9 mouse cellular contexts compared by ENCODE assay signal in the genomic region with DNA sequence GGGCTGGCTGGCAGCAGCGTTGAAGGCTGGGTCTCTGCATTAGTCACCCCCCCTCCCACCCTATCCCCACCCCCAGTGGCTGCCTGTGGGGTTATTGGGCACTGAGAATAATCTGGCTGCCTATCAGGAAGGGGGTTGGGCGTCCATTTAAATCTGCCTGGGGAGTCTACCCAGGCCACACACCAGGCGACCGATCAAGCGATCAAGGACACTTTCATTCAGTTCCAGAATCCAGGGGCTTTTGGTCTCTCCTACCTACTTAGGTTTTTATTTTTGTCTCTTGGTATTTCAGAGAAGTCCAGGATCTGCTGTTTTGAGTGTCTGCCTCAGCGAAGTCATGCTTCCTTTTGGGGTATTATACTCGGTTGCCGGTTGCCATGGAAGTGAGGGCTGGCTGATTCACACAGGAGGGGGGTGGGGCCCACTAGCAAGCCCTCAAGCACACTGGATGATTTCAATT. TPM values are rescaled to one million over a fixed set of nuclear protein-coding genes. Genes with fewer than 3 reads are reported as not detected.
DNase-seq lines count a peak whose midpoint lies in the region; ATAC-seq and TF ChIP-seq lines count a peak whose summit lies in the region.
"Had no signal": no experiment of that assay in that cellular context is flagged by ENCODE, and none has a peak within 500 bp of the region (broad histone marks: within the 10 kb centered on the region; RNA-seq: fewer than 3 reads in every experiment).

No protein-coding gene starts in this region.

- H3K4me1 ChIP-seq in embryonic facial prominence, embryonic 13.5 days = peaks cover 20% of the 10 kb centered on the region
- peaks cover 15% of the 10 kb centered on the region for H3K4me1 ChIP-seq in hindbrain, postnatal 0 days (ENCODE audit: insufficient read depth, low read length)

- in situ Hi-C loops in Patski (cut with MboI; ENCODE audit: low pct_unique_long_range_greater_than_20kb) = no loop called here

- ATAC-seq in Patski = peak; percentile 48
- ATAC-seq in embryonic facial prominence, embryonic 13.5 days (ENCODE audit: insufficient number of reproducible peaks, insufficient read depth, low FRiP score, low TSS enrichment, low read depth) = no peak; the same call in 1 of the 2 replicates
- peak; percentile 92 for ATAC-seq in hindbrain, postnatal 0 days

- no peaks in the 10 kb centered on the region for H3K36me3 ChIP-seq in embryonic facial prominence, embryonic 13.5 days
- H3K36me3 ChIP-seq in hindbrain, postnatal 0 days (ENCODE audit: insufficient read depth, low read length) = no peaks in the 10 kb centered on the region
- no peaks in the 10 kb centered on the region for H3K36me3 ChIP-seq in splenic B cell, adult 2 months (ENCODE audit: control insufficient read depth, insufficient read depth, low read length, poor library complexity, severe bottlenecking)

- TF ChIP-seq CTCF in Patski (IDR thresholded peaks at IDR 0.05) = no peak
- TF ChIP-seq CTCF in hindbrain, postnatal 0 days (IDR thresholded peaks at IDR 0.05; ENCODE audit: low read depth) = no peak

- H3K4me3 ChIP-seq in embryonic facial prominence, embryonic 13.5 days = peak overlapping the region; percentile 12; the same call in 1 of the 2 replicates
- no peak overlapping the region for H3K4me3 ChIP-seq in hindbrain, postnatal 0 days (ENCODE audit: low read length)

- peak; percentile 6 for DNase-seq in cerebellum, adult 11 months
- no peak for DNase-seq in cerebellum, adult 11-12 months
- DNase-seq in Patski (ENCODE audit: low read depth, low spot score) = peak; percentile 53
- peak; percentile 78 for DNase-seq in hindbrain, postnatal 0 days (ENCODE audit: low spot score)
- peak; percentile 33 for DNase-seq in lung, postnatal 36 days
- DNase-seq in splenic B cell, adult 2 months (ENCODE audit: low read depth, low spot score) = peak; percentile 64
- DNase-seq in heart, adult 9 months (ENCODE audit: low spot score in 2 of 2) = no peak

- H3K27ac ChIP-seq in embryonic facial prominence, embryonic 13.5 days = peak overlapping the region; percentile 40
- H3K27ac ChIP-seq in hindbrain, postnatal 0 days = no peak overlapping the region

- no peaks in the 10 kb centered on the region for H3K9me3 ChIP-seq in embryonic facial prominence, embryonic 13.5 days
- no peaks in the 10 kb centered on the region for H3K9me3 ChIP-seq in hindbrain, postnatal 0 days (ENCODE audit: low read length)

- CTCF ChIA-PET in Patski (lab: Charles Lee) = no interaction called here

- POLR2A ChIA-PET in Patski (lab: Charles Lee) = no interaction called here

- no peak overlapping the region for H3K9ac ChIP-seq in embryonic facial prominence, embryonic 13.5 days
- H3K9ac ChIP-seq in hindbrain, postnatal 0 days (replicated peaks; ENCODE audit: low read length) = no peak overlapping the region

- H3K27me3 ChIP-seq in Patski = no peaks in the 10 kb centered on the region
- no peaks in the 10 kb centered on the region for H3K27me3 ChIP-seq in embryonic facial prominence, embryonic 13.5 days
- H3K27me3 ChIP-seq in hindbrain, postnatal 0 days (ENCODE audit: insufficient read depth, low read length) = no peaks in the 10 kb centered on the region
- H3K27me3 ChIP-seq in splenic B cell, adult 2 months (ENCODE audit: control insufficient read depth, insufficient read depth, low read length, poor library complexity, severe bottlenecking) = no peaks in the 10 kb centered on the region

- peak overlapping the region; percentile 46 for H3K4me2 ChIP-seq in embryonic facial prominence, embryonic 13.5 days
- H3K4me2 ChIP-seq in hindbrain, postnatal 0 days (ENCODE audit: low read depth, low read length) = peak overlapping the region; percentile 29

- 3% methylated on average over 8 of the region's 8 CpGs for WGBS in embryonic facial prominence, embryonic 13.5 days
- 4% methylated on average over 8 of the region's 8 CpGs for WGBS in hindbrain, postnatal 0 days

RNA-seq across cellular contexts. Expression of a gene that starts 46.3 kb away (rescaled TPM):
- polyA plus RNA-seq in Patski (2021) = not detected
- 0.80 and 1.2 TPM in 2 replicates for polyA plus RNA-seq in embryonic facial prominence, embryonic 13.5 days (2015; fragmentation: Nextera tagmentation; extraction: Ambion mirVana)
- total RNA-seq in hindbrain, postnatal 0 days (2014; rRNA removed) = 0.26 TPM in 1 of 2 replicates, not detected in the other
- polyA plus RNA-seq in hindbrain, postnatal 0 days (2015; fragmentation: Nextera tagmentation; extraction: Ambion mirVana) = 0.26 TPM in 1 of 2 replicates, not detected in the other
- polyA plus RNA-seq: C2C12 had no signal

Comparison
In these comparisons a context has a peak if more than half of its experiments do, and no peak if none do; other contexts are left out.
1. DNase-seq: peak in cerebellum, adult 11 months (single experiment), Patski (single experiment), hindbrain, postnatal 0 days (single experiment), lung, postnatal 36 days (single experiment) and splenic B cell, adult 2 months (single experiment); none in cerebellum, adult 11-12 months (single experiment) and heart, adult 9 months (0 of 2).